Mouse (Mus musculus): ENCODE measurements at regions not wholly inside any gene's neighbourhood (a gene's known extent, or its start where the extent isn't known, plus 50 kb on each side); places are given as distances from the start of the nearest gene placed in this dataset.

DNA sequence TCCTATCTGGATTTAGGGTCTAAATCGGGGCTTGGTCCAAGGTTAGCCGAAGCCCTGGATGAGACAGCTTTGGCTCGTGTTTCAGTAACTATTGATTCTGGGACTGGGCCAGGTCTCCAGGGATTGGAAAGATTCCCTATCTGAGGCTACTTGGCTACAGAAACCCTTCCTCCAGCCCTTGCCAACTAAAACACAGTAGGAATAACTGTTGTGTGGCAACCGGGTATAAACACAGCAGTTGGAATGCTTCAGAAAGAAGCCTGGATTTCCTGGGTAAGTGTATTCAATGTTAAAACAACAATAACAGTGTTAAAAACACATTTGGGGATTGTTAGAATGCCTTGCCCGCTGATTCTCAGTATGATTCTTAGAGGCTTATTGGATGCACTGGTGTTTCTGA lies 398.8 kb downstream of the Mtx2 start:
- H3K4me3 ChIP-seq (ENCODE audit: control insufficient read depth in 1 of 2, insufficient read depth in 1 of 2, low read depth in 2 of 2, low read length in 2 of 2), result no peak overlapping the region
- H3K9ac ChIP-seq (ENCODE audit: control insufficient read depth, low read depth, low read length, poor library complexity, severe bottlenecking), result no peak overlapping the region
- no peak for DNase-seq (ENCODE audit: low read depth, low spot score)
- no peak overlapping the region for H3K27ac ChIP-seq (ENCODE audit: control insufficient read depth, low read depth, low read length)
- H3K9me3 ChIP-seq (replicated peaks; ENCODE audit: insufficient read depth, low read length), result no peaks in the 10 kb centered on the region
- H3K36me3 ChIP-seq (ENCODE audit: control insufficient read depth in 1 of 2, insufficient read depth in 2 of 2, low read length in 2 of 2), result no peaks in the 10 kb centered on the region
- TF ChIP-seq USF2 (IDR thresholded peaks at IDR 0.05; ENCODE audit: borderline replicate concordance in 1 of 2, insufficient read depth in 1 of 2, low read depth in 1 of 2, low read length in 2 of 2) (no peak), MEF2A (IDR thresholded peaks at IDR 0.05; ENCODE audit: extremely low read depth, insufficient replicate concordance, low read depth, low read length, poor library complexity, severe bottlenecking) (no peak), E2F4 (IDR thresholded peaks at IDR 0.05; ENCODE audit: borderline replicate concordance, low read depth, low read length) (no peak), RCOR1 (IDR thresholded peaks at IDR 0.05; ENCODE audit: low read depth, low read length) (no peak), CHD2 (IDR thresholded peaks at IDR 0.05; ENCODE audit: low read length) (no peak), MYB (IDR thresholded peaks at IDR 0.05; ENCODE audit: low read depth, low read length) (no peak), ZMIZ1 (IDR thresholded peaks at IDR 0.05; ENCODE audit: low read depth, low read length) (no peak), POLR2A (IDR thresholded peaks at IDR 0.05; ENCODE audit: control insufficient read depth in 1 of 2, insufficient read depth in 1 of 2, low read depth in 1 of 2, low read length in 2 of 2, poor library complexity in 1 of 2) (no peak), GATA1 (IDR thresholded peaks at IDR 0.05; ENCODE audit: low read depth, low read length) (no peak), UBTF (IDR thresholded peaks at IDR 0.05; ENCODE audit: borderline replicate concordance, insufficient read depth, low read depth, low read length) (no peak), ZNF384 (IDR thresholded peaks at IDR 0.05; ENCODE audit: low read depth, low read length) (no peak)
- peaks cover 0 to 7% of the 10 kb centered on the region in 2 experiments; a peak in 2 of 4 replicates for H3K27me3 ChIP-seq (ENCODE audit: control insufficient read depth in 1 of 2, insufficient read depth in 2 of 2, low read length in 2 of 2)
- H3K79me2 ChIP-seq (ENCODE audit: control insufficient read depth, insufficient read depth, low read length, poor library complexity), result no peaks in the 10 kb centered on the region
- no peaks in the 10 kb centered on the region for H3K4me1 ChIP-seq (ENCODE audit: control insufficient read depth in 1 of 2, insufficient read depth in 2 of 2, low read length in 2 of 2)

DNA sequence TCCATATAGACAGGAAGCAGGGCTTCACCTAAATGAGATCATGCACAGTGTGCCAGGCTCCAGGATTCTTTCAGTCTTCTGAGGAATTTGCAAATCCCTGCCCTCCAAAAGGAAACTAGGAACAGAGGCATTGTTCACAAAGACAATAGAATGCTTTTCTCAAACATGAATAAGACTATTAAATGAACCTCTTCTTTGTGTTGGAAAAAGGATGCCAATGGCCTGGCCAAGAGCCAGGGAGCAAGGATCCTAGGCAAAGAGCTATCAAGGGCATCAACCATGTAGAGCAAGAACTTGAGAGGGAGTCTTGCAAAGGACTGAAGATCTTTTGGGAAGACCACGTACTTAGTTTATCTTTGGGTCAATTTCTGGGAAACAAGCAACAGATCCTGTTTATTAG lies 415.4 kb downstream of the Mtx2 start:
- no peak for DNase-seq (ENCODE audit: low read depth, low spot score)

More for the DNA sequence above, 415.4 kb downstream of the Mtx2 start:
- Histone ChIP-seq H3K9ac (ENCODE audit: control insufficient read depth, low read depth, low read length, poor library complexity, severe bottlenecking) (no peak overlapping the region), H3K27me3 (ENCODE audit: control insufficient read depth in 1 of 2, insufficient read depth in 2 of 2, low read length in 2 of 2) (peaks cover 2 to 10% of the 10 kb centered on the region in 2 experiments; a peak in 3 of 4 replicates), H3K4me3 (ENCODE audit: control insufficient read depth in 1 of 2, insufficient read depth in 1 of 2, low read depth in 2 of 2, low read length in 2 of 2) (no peak overlapping the region), H3K36me3 (ENCODE audit: control insufficient read depth in 1 of 2, insufficient read depth in 2 of 2, low read length in 2 of 2) (no peaks in the 10 kb centered on the region), H3K4me1 (ENCODE audit: control insufficient read depth in 1 of 2, insufficient read depth in 2 of 2, low read length in 2 of 2) (no peaks in the 10 kb centered on the region), H3K9me3 (replicated peaks; ENCODE audit: insufficient read depth, low read length) (no peaks in the 10 kb centered on the region), H3K79me2 (ENCODE audit: control insufficient read depth, insufficient read depth, low read length, poor library complexity) (no peaks in the 10 kb centered on the region), H3K27ac (ENCODE audit: control insufficient read depth, low read depth, low read length) (no peak overlapping the region)
- TF ChIP-seq RCOR1 (IDR thresholded peaks at IDR 0.05; ENCODE audit: low read depth, low read length) (no peak), POLR2A (IDR thresholded peaks at IDR 0.05; ENCODE audit: control insufficient read depth in 1 of 2, insufficient read depth in 1 of 2, low read depth in 1 of 2, low read length in 2 of 2, poor library complexity in 1 of 2) (no peak), POLR2AphosphoS2 (IDR thresholded peaks at IDR 0.05; ENCODE audit: low read length) (no peak), TBP (IDR thresholded peaks at IDR 0.05; ENCODE audit: low read depth, low read length) (no peak), JUND (IDR thresholded peaks at IDR 0.05; ENCODE audit: low read depth, low read length) (no peak), E2F4 (IDR thresholded peaks at IDR 0.05; ENCODE audit: borderline replicate concordance, low read depth, low read length) (no peak), UBTF (IDR thresholded peaks at IDR 0.05; ENCODE audit: borderline replicate concordance, insufficient read depth, low read depth, low read length) (no peak), ZNF384 (IDR thresholded peaks at IDR 0.05; ENCODE audit: low read depth, low read length) (no peak), CHD1 (IDR thresholded peaks at IDR 0.05; ENCODE audit: low read depth, low read length) (no peak), ZC3H11A (IDR thresholded peaks at IDR 0.05; ENCODE audit: low read depth, low read length) (no peak), GATA1 (IDR thresholded peaks at IDR 0.05; ENCODE audit: low read depth, low read length) (no peak)

Data from MEL (cell line).